13 mouse cellular contexts compared by ENCODE assay signal in the genomic region with DNA sequence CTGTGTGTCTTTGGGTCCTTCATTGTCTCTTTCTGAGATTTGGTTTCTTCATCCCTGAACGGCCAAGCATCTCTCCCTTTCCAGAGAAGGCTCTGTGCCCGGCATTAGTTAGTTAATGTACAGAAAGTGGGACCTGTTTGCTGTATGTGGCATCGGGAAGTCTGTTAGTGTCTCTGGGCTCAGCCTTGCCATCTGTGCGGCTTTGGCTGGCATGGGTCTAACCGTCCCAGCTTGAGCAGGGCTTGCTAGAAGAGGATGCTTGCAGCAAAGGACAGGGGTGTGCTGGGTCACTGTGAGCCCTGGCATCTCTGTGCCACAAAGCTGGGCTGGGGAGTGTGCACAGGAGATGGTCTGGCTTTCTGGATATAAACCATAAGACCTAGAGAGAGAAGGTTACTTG. TPM values are rescaled to one million over a fixed set of nuclear protein-coding genes. Genes with fewer than 3 reads are reported as not detected.
DNase-seq lines count a peak whose midpoint lies in the region; ATAC-seq and TF ChIP-seq lines count a peak whose summit lies in the region.
"Had no signal": no experiment of that assay in that cellular context is flagged by ENCODE, and none has a peak within 500 bp of the region (broad histone marks: within the 10 kb centered on the region; RNA-seq: fewer than 3 reads in every experiment).

No protein-coding gene starts in this region.

- H3K9me3 ChIP-seq in forebrain, embryonic 13.5 days (replicated peaks) = no peaks in the 10 kb centered on the region
- no peaks in the 10 kb centered on the region for H3K9me3 ChIP-seq in forebrain, postnatal 0 days (ENCODE audit: low read length)
- no peaks in the 10 kb centered on the region for H3K9me3 ChIP-seq in limb, embryonic 13.5 days
- no peaks in the 10 kb centered on the region for H3K9me3 ChIP-seq in limb, embryonic 10.5 days (replicated peaks)
- H3K9me3 ChIP-seq in embryonic facial prominence, embryonic 14.5 days (ENCODE audit: control insufficient read depth, low read length) = no peaks in the 10 kb centered on the region
- H3K9me3 ChIP-seq in midbrain, embryonic 14.5 days (ENCODE audit: control insufficient read depth, low read length) = no peaks in the 10 kb centered on the region
- H3K9me3 ChIP-seq: kidney, embryonic 15.5 days had no signal

- H3K4me1 ChIP-seq in forebrain, embryonic 13.5 days = peaks cover 86% of the 10 kb centered on the region
- peaks cover 21% of the 10 kb centered on the region for H3K4me1 ChIP-seq in forebrain, postnatal 0 days (ENCODE audit: insufficient read depth)
- peaks cover 91% of the 10 kb centered on the region for H3K4me1 ChIP-seq in limb, embryonic 13.5 days
- H3K4me1 ChIP-seq in limb, embryonic 10.5 days = peaks cover 87% of the 10 kb centered on the region
- H3K4me1 ChIP-seq in embryonic facial prominence, embryonic 14.5 days (ENCODE audit: control insufficient read depth, insufficient read depth, low read length) = peaks cover 30% of the 10 kb centered on the region
- peaks cover 49% of the 10 kb centered on the region for H3K4me1 ChIP-seq in midbrain, embryonic 14.5 days (ENCODE audit: control insufficient read depth, insufficient read depth, low read length)

- peaks cover 31% of the 10 kb centered on the region for H3K36me3 ChIP-seq in forebrain, embryonic 13.5 days (ENCODE audit: poor library complexity, severe bottlenecking)
- H3K36me3 ChIP-seq in forebrain, postnatal 0 days (ENCODE audit: insufficient read depth) = peaks cover 15% of the 10 kb centered on the region; the same call in 1 of the 2 replicates
- H3K36me3 ChIP-seq in limb, embryonic 13.5 days = peaks cover 40% of the 10 kb centered on the region
- peaks cover 54% of the 10 kb centered on the region for H3K36me3 ChIP-seq in limb, embryonic 10.5 days
- H3K36me3 ChIP-seq in embryonic facial prominence, embryonic 14.5 days (ENCODE audit: control insufficient read depth, insufficient read depth, low read length) = peaks cover 16% of the 10 kb centered on the region; the same call in 1 of the 2 replicates
- H3K36me3 ChIP-seq in midbrain, embryonic 14.5 days (ENCODE audit: control insufficient read depth, insufficient read depth, low read length) = peaks cover 19% of the 10 kb centered on the region

- peak overlapping the region; percentile 88; the same call in 1 of the 2 replicates for H3K4me2 ChIP-seq in forebrain, embryonic 13.5 days
- H3K4me2 ChIP-seq in forebrain, postnatal 0 days (ENCODE audit: low read depth) = no peak overlapping the region
- no peak overlapping the region for H3K4me2 ChIP-seq in limb, embryonic 13.5 days (replicated peaks)
- no peak overlapping the region for H3K4me2 ChIP-seq in embryonic facial prominence, embryonic 14.5 days (ENCODE audit: low read depth, low read length)
- H3K4me2 ChIP-seq in midbrain, embryonic 14.5 days (ENCODE audit: low read length) = peak overlapping the region; percentile 11; the same call in 1 of the 2 replicates
- H3K4me2 ChIP-seq: kidney, embryonic 15.5 days; liver, embryonic 11.5 days; lung, embryonic 14.5 days had no signal

- H3K27ac ChIP-seq in forebrain, embryonic 13.5 days = peak overlapping the region; percentile 20; the same call in 1 of the 2 replicates
- H3K27ac ChIP-seq in forebrain, postnatal 0 days (ENCODE audit: low read depth, low read length) = no peak overlapping the region
- H3K27ac ChIP-seq in limb, embryonic 13.5 days = peak overlapping the region; percentile 6; the same call in 1 of the 2 replicates
- H3K27ac ChIP-seq in limb, embryonic 10.5 days = no peak overlapping the region
- H3K27ac ChIP-seq in embryonic facial prominence, embryonic 14.5 days (replicated peaks; ENCODE audit: low read depth, low read length) = peak overlapping the region; percentile 39; the same call in 1 of the 2 replicates
- 0 out of 2 replicates have a peak overlapping the region, but pooled peaks have one; percentile 26 for H3K27ac ChIP-seq in midbrain, embryonic 14.5 days (replicated peaks; ENCODE audit: low read depth, low read length)

- no peak overlapping the region for H3K4me3 ChIP-seq in forebrain, embryonic 13.5 days
- H3K4me3 ChIP-seq in forebrain, postnatal 0 days (ENCODE audit: low read depth, low read length) = no peak overlapping the region
- no peak overlapping the region for H3K4me3 ChIP-seq in limb, embryonic 13.5 days
- no peak overlapping the region for H3K4me3 ChIP-seq in limb, embryonic 10.5 days
- H3K4me3 ChIP-seq in embryonic facial prominence, embryonic 14.5 days (ENCODE audit: low read depth, low read length) = no peak overlapping the region
- no peak overlapping the region for H3K4me3 ChIP-seq in midbrain, embryonic 14.5 days (replicated peaks; ENCODE audit: low read depth, low read length)
- H3K4me3 ChIP-seq: kidney, embryonic 15.5 days had no signal

- WGBS in forebrain, embryonic 13.5 days = 90% methylated on average over 5 of the region's 5 CpGs
- 64% methylated on average over 5 of the region's 5 CpGs for WGBS in forebrain, postnatal 0 days
- 85% methylated on average over 5 of the region's 5 CpGs for WGBS in limb, embryonic 13.5 days
- 91% methylated on average over 5 of the region's 5 CpGs for WGBS in limb, embryonic 10.5 days
- 85% methylated on average over 5 of the region's 5 CpGs for WGBS in embryonic facial prominence, embryonic 14.5 days
- WGBS in midbrain, embryonic 14.5 days = 88% methylated on average over 5 of the region's 5 CpGs

- no peak for ATAC-seq in forebrain, embryonic 13.5 days
- ATAC-seq in forebrain, postnatal 0 days = no peak
- ATAC-seq in limb, embryonic 13.5 days (ENCODE audit: low FRiP score, low read depth) = no peak
- ATAC-seq in embryonic facial prominence, embryonic 14.5 days (ENCODE audit: low read depth) = no peak
- ATAC-seq in midbrain, embryonic 14.5 days (ENCODE audit: low FRiP score, low TSS enrichment) = no peak

- DNase-seq in forebrain, postnatal 0 days = no peak
- DNase-seq in limb, embryonic 10.5 days (ENCODE audit: low spot score) = no peak
- DNase-seq in embryonic facial prominence, embryonic 14.5 days (ENCODE audit: low spot score) = no peak
- DNase-seq in midbrain, embryonic 14.5 days = no peak
- no peak for DNase-seq in thymus, postnatal 10 days (ENCODE audit: low spot score in 2 of 2)
- no peak for DNase-seq in spleen, postnatal 10 days (ENCODE audit: low spot score in 2 of 2)
- DNase-seq: cerebellum, adult 11 months; lung, embryonic 14.5 days; right cerebral cortex, postnatal 4 days had no signal

- peak overlapping the region; percentile 35 for H3K9ac ChIP-seq in forebrain, embryonic 13.5 days
- H3K9ac ChIP-seq in forebrain, postnatal 0 days = no peak overlapping the region
- H3K9ac ChIP-seq in limb, embryonic 13.5 days = 0 out of 2 replicates have a peak overlapping the region, but pooled peaks have one; percentile 2
- no peak overlapping the region for H3K9ac ChIP-seq in embryonic facial prominence, embryonic 14.5 days (ENCODE audit: low read depth, low read length)
- 0 out of 2 replicates have a peak overlapping the region, but pooled peaks have one; percentile 17 for H3K9ac ChIP-seq in midbrain, embryonic 14.5 days (replicated peaks; ENCODE audit: low read length)
- H3K9ac ChIP-seq: kidney, embryonic 15.5 days; lung, embryonic 14.5 days had no signal

- H3K27me3 ChIP-seq in forebrain, embryonic 13.5 days = no peaks in the 10 kb centered on the region
- H3K27me3 ChIP-seq in forebrain, postnatal 0 days (ENCODE audit: insufficient read depth, low read length) = no peaks in the 10 kb centered on the region
- no peaks in the 10 kb centered on the region for H3K27me3 ChIP-seq in limb, embryonic 13.5 days
- H3K27me3 ChIP-seq in limb, embryonic 10.5 days (ENCODE audit: low read depth, poor library complexity, severe bottlenecking) = no peaks in the 10 kb centered on the region
- no peaks in the 10 kb centered on the region for H3K27me3 ChIP-seq in embryonic facial prominence, embryonic 14.5 days (replicated peaks; ENCODE audit: control insufficient read depth, insufficient read depth, low read length)
- no peaks in the 10 kb centered on the region for H3K27me3 ChIP-seq in midbrain, embryonic 14.5 days (ENCODE audit: control insufficient read depth, insufficient read depth, low read length)
- H3K27me3 ChIP-seq: kidney, embryonic 15.5 days had no signal

- TF ChIP-seq CTCF in forebrain, postnatal 0 days (IDR thresholded peaks at IDR 0.05; ENCODE audit: low read depth) = no peak

RNA-seq across cellular contexts. Expression of gene Src, which starts 8.9 kb away (rescaled TPM):
- polyA plus RNA-seq in forebrain, embryonic 13.5 days (2015; fragmentation: Nextera tagmentation; extraction: Ambion mirVana) = 28.9 and 35.1 TPM in 2 replicates
- 96.0 and 124 TPM in 2 replicates for total RNA-seq in forebrain, postnatal 0 days (2014; rRNA removed)
- 22.8 and 29.1 TPM in 2 replicates for polyA plus RNA-seq in forebrain, postnatal 0 days (2015; fragmentation: Nextera tagmentation; extraction: Ambion mirVana)
- polyA plus RNA-seq in limb, embryonic 13.5 days (2015; fragmentation: Nextera tagmentation; extraction: Ambion mirVana) = 20.8 and 22.4 TPM in 2 replicates
- 21.7 and 26.2 TPM in 2 replicates for polyA plus RNA-seq in limb, embryonic 10.5 days (2016; fragmentation: Nextera tagmentation; extraction: Ambion mirVana)
- polyA plus RNA-seq in embryonic facial prominence, embryonic 14.5 days (2014; fragmentation: Nextera tagmentation; extraction: Ambion mirVana) = 12.6 and 16.2 TPM in 2 replicates
- 34.3 and 52.2 TPM in 2 replicates for polyA plus RNA-seq in midbrain, embryonic 14.5 days (2014; fragmentation: Nextera tagmentation; extraction: Ambion mirVana)

RNA-seq across cellular contexts. Expression of gene Manbal, which starts 59.8 kb away (rescaled TPM):
- 89.9 and 95.2 TPM in 2 replicates for polyA plus RNA-seq in forebrain, embryonic 13.5 days (2015; fragmentation: Nextera tagmentation; extraction: Ambion mirVana)
- total RNA-seq in forebrain, postnatal 0 days (2014; rRNA removed) = 69.9 and 73.6 TPM in 2 replicates
- polyA plus RNA-seq in forebrain, postnatal 0 days (2015; fragmentation: Nextera tagmentation; extraction: Ambion mirVana) = 139 TPM in 2 replicates
- polyA plus RNA-seq in limb, embryonic 13.5 days (2015; fragmentation: Nextera tagmentation; extraction: Ambion mirVana) = 93.8 and 104 TPM in 2 replicates
- polyA plus RNA-seq in limb, embryonic 10.5 days (2016; fragmentation: Nextera tagmentation; extraction: Ambion mirVana) = 70.0 and 70.9 TPM in 2 replicates
- 39.7 and 43.3 TPM in 2 replicates for polyA plus RNA-seq in embryonic facial prominence, embryonic 14.5 days (2014; fragmentation: Nextera tagmentation; extraction: Ambion mirVana)
- 47.8 and 89.9 TPM in 2 replicates for polyA plus RNA-seq in midbrain, embryonic 14.5 days (2014; fragmentation: Nextera tagmentation; extraction: Ambion mirVana)

Comparison
In these comparisons a context has a peak if more than half of its experiments do, and no peak if none do; other contexts are left out.
1. H3K27ac ChIP-seq: peak in forebrain, embryonic 13.5 days (single experiment), limb, embryonic 13.5 days (single experiment), embryonic facial prominence, embryonic 14.5 days (single experiment) and midbrain, embryonic 14.5 days (single experiment); none in forebrain, postnatal 0 days (single experiment) and limb, embryonic 10.5 days (single experiment).
2. H3K4me2 ChIP-seq: peak in forebrain, embryonic 13.5 days (single experiment) and midbrain, embryonic 14.5 days (single experiment); none in forebrain, postnatal 0 days (single experiment), limb, embryonic 13.5 days (single experiment) and embryonic facial prominence, embryonic 14.5 days (single experiment).
3. H3K9ac ChIP-seq: peak in forebrain, embryonic 13.5 days (single experiment), limb, embryonic 13.5 days (single experiment) and midbrain, embryonic 14.5 days (single experiment); none in forebrain, postnatal 0 days (single experiment) and embryonic facial prominence, embryonic 14.5 days (single experiment).